Mouse (Mus musculus): ENCODE results near the gene Lamb2. TPM values are rescaled to one million over a fixed set of nuclear protein-coding genes. Genes with fewer than 3 reads are reported as not detected.

Gene Lamb2
- polyA plus RNA-seq, 1 experiment = 3.4 TPM

DNA sequence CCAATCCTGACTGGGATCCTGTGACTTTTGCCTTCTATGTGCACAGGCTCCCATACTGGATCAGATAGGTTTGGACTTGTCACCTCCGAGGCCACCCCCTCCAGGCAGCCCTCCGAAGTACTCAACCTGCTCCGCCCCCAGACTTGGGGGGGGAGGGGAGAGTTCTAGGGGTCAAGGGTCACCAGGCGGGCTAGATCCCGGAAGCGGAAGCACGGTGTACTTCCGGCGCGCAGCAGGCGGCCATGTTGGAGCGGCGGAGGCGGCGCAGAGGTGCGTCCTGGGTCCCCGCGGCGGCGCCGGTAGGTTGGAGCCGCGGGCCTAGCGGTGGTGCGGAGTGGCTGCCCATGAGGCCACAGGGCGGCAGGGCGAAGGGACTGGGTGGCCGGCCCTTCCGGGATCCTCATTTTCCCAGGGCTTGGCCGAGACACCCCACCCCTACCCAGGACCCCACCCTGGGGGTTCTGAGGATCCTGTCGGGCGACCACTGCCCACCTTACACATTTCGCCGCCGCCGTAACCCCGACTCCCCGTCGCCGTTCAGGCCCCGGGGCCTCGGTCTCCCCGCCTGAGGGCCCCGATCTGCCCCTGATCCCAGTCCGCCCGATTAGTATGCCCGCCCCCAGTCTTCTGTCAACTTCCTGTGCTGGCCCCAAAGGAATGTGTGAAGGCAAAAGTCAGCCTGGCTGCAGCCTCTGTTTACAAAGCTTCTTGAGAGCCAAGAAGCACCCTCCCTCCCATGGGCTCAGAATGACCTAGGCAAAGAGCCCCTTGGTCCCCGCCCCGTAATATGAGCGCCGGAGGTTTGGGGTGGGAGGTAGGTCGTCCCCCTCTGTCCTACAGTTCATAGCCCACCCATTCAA, 19.0 kb upstream of the Lamb2 start, which contains the start of gene Ccdc71:
Ccdc71 (plus strand) TSS at position 209 of the 860 bp plus-strand sequence.
- Histone ChIP-seq H3K4me3 (ENCODE audit: insufficient read depth, low read length) (peak within 1 kb of the TSS; percentile 73), H3K27ac (ENCODE audit: insufficient read depth, low read depth, low read length) (peak within 1 kb of the TSS; percentile 49), H3K4me1 (ENCODE audit: control insufficient read depth, insufficient read depth, low read length) (peaks cover 21% of the 10 kb centered on the region)
- TF ChIP-seq POLR2A (IDR thresholded peaks at IDR 0.05; ENCODE audit: borderline replicate concordance, low read depth, low read length) (no peak), CTCF (IDR thresholded peaks at IDR 0.05; ENCODE audit: low read depth, low read length) (no peak)

DNA sequence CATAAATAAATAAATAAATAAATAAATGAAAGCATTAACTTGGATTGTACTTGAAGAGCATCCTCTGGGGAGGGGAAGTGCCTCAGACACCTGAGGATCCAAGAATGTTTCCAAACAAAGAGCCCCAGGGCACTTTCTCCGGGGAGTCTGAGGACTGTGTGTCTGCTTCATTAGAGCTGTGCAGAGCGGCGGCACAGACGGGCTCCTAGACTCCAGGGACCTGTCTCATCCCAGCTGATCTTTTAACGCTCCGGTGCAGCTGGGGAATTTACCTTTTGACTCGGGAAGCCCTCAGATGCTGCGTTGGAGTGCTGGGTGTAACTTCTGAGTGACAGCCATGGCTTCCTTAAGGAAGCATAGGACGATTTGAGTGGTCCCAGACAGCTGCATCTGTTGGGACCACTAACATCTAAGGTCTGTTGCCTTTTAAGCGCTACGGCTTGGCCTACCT, 18.3 kb upstream of the Lamb2 start, which contains the start of gene Klhdc8b:
Klhdc8b (minus strand) TSS at position 401 of the 451 bp plus-strand sequence.
- H3K27ac ChIP-seq (ENCODE audit: insufficient read depth, low read depth, low read length) = peak within 1 kb of the TSS; percentile 49
- peak within 1 kb of the TSS; percentile 73 for H3K4me3 ChIP-seq (ENCODE audit: insufficient read depth, low read length)
- TF ChIP-seq CTCF (IDR thresholded peaks at IDR 0.05; ENCODE audit: low read depth, low read length) = no peak
- TF ChIP-seq POLR2A (IDR thresholded peaks at IDR 0.05; ENCODE audit: borderline replicate concordance, low read depth, low read length) = no peak
- peaks cover 21% of the 10 kb centered on the region for H3K4me1 ChIP-seq (ENCODE audit: control insufficient read depth, insufficient read depth, low read length)

DNA sequence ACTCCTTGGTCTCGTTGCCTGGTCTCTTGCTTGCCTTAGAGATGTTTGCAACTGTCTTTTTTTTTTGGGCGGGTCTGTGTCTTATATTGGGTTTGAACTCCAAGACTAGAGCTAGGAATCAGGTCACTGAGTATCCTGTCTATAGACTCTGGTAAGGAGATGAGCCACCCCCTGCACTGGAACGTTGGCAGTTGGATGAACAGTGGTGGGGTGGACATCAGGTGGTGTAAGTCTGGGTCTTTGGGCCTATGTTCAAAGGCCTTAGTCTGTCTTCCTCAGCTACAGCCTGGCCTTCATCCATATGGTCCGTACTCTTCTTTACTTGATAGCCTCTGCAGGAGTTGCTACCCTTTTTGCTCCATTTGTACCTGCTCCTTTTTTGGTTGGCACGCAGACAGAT, 17.9 kb upstream of the Lamb2 start:
- Histone ChIP-seq H3K4me3 (ENCODE audit: insufficient read depth, low read length) (peak overlapping the region; percentile 73), H3K27ac (ENCODE audit: insufficient read depth, low read depth, low read length) (no peak overlapping the region), H3K4me1 (ENCODE audit: control insufficient read depth, insufficient read depth, low read length) (peaks cover 21% of the 10 kb centered on the region)
- no peak for TF ChIP-seq POLR2A (IDR thresholded peaks at IDR 0.05; ENCODE audit: borderline replicate concordance, low read depth, low read length)

DNA sequence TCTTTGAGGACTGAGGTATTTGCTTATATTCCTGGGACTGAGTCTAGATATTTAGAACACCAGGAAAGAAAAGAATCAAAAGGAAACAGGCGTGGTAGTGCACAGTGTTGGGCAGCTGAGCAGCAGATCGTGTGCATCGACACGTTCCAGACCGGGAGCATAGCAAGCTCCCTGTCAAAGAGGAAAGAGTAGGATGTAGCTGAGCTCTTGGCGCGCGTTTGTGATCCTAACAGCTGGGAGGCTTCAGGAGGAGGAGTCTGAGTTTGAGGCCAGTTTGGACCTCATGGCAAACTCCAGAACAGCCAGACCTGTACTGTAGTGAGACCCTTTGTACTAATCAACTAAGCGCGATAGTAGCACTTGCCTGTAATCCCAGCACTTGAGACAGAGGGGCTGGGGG, 17.3 kb upstream of the Lamb2 start:
- TF ChIP-seq CTCF (IDR thresholded peaks at IDR 0.05; ENCODE audit: low read depth, low read length) = no peak
- no peak for TF ChIP-seq POLR2A (IDR thresholded peaks at IDR 0.05; ENCODE audit: borderline replicate concordance, low read depth, low read length)
- Histone ChIP-seq H3K4me1 (ENCODE audit: control insufficient read depth, insufficient read depth, low read length) (peaks cover 21% of the 10 kb centered on the region), H3K4me3 (ENCODE audit: insufficient read depth, low read length) (no peak overlapping the region), H3K27ac (ENCODE audit: insufficient read depth, low read depth, low read length) (no peak overlapping the region)

DNA sequence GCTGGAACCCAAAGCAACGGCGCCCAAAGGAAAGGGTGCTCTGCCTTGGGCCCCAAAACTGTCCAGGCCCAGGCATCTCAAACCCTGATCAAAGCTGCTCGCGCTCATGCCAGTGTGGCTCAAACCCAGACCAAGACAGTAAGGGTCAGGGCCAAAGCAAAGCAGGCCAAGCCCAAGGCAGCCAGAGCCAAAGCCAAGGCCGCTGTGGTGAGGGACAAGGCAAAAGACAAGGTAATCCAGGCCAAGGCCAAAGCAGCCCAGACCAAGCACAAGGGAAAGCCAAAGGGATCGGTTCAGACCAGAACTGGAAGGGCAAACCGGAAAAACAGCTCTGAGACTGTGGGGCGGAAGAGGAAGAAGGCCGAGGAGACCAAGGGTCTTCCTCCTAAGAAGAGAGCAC, 15.8 kb upstream of the Lamb2 start:
- Histone ChIP-seq H3K4me1 (ENCODE audit: control insufficient read depth, insufficient read depth, low read length) (peaks cover 21% of the 10 kb centered on the region), H3K4me3 (ENCODE audit: insufficient read depth, low read length) (no peak overlapping the region), H3K27ac (ENCODE audit: insufficient read depth, low read depth, low read length) (no peak overlapping the region)
- TF ChIP-seq POLR2A (IDR thresholded peaks at IDR 0.05; ENCODE audit: borderline replicate concordance, low read depth, low read length) = no peak
- TF ChIP-seq CTCF (IDR thresholded peaks at IDR 0.05; ENCODE audit: low read depth, low read length) = no peak

DNA sequence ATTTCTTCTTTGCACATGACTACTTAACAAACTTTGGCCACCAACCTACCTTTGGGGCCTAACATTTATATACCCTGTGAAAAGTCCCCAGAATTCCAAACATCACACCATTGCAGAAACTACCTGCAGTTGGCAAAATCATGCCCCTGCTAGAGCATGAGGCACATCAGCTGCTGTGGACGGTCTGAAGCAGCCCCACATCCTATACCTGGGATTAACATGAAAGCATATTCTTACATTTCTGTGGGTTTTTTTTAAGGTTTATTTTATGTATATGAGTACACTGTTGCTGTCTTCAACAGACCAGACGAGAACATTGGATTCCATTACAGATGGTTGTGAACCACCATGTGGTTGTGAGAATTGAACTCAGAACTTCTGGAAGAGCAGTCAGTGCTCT, 13.3 kb upstream of the Lamb2 start:
- H3K4me3 ChIP-seq (ENCODE audit: insufficient read depth, low read length) = no peak overlapping the region
- H3K27ac ChIP-seq (ENCODE audit: insufficient read depth, low read depth, low read length) = no peak overlapping the region
- peaks cover 11% of the 10 kb centered on the region for H3K4me1 ChIP-seq (ENCODE audit: control insufficient read depth, insufficient read depth, low read length)
- no peak for TF ChIP-seq CTCF (IDR thresholded peaks at IDR 0.05; ENCODE audit: low read depth, low read length)
- no peak for TF ChIP-seq POLR2A (IDR thresholded peaks at IDR 0.05; ENCODE audit: borderline replicate concordance, low read depth, low read length)

DNA sequence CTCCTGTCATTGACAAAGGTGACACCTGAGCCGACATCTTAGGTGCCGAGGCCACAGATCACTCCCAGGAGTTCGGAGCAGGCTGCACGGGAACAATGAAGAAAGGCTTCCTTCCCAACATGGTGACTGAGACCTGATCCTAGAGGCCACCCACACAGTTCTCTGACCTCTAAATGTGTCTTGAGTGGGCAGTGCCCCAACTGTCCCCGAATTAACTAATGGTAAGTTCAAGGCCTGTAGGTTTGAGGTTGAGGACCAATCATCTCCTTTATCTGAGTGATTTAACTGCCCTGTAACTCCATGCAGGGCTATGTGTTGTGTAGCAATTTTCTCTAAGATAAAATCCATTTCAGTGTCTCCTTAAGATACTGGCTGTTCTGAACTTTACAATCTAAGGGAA, 10.1 kb upstream of the Lamb2 start:
- H3K4me3 ChIP-seq (ENCODE audit: insufficient read depth, low read length) = no peak overlapping the region
- H3K27ac ChIP-seq (ENCODE audit: insufficient read depth, low read depth, low read length) = no peak overlapping the region
- H3K4me1 ChIP-seq (ENCODE audit: control insufficient read depth, insufficient read depth, low read length) = peaks cover 4% of the 10 kb centered on the region
- TF ChIP-seq CTCF (IDR thresholded peaks at IDR 0.05; ENCODE audit: low read depth, low read length) (no peak), POLR2A (IDR thresholded peaks at IDR 0.05; ENCODE audit: borderline replicate concordance, low read depth, low read length) (no peak)

DNA sequence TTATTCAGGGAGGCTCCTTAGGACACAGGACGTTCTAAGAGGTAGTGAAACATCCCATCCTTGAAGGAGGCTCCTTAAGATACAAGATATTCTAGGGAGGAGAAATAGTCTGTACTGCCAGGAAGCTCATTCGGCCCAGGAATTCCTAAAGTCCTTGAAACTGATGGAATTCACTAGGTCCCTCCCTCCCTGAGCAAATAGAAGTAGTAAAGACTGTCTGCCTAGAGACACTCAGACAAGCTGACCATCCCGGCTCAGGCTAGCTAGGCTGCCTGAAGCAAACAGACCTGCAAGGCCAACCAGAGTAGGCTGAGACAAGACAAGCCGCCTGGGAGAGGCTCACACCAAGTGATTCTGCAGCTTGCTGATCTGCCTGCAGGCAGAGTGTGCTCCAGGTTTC, 9.7 kb upstream of the Lamb2 start:
- H3K4me1 ChIP-seq (ENCODE audit: control insufficient read depth, insufficient read depth, low read length) = peaks cover 6% of the 10 kb centered on the region
- TF ChIP-seq POLR2A (IDR thresholded peaks at IDR 0.05; ENCODE audit: borderline replicate concordance, low read depth, low read length) (no peak), CTCF (IDR thresholded peaks at IDR 0.05; ENCODE audit: low read depth, low read length) (no peak)
- no peak overlapping the region for H3K27ac ChIP-seq (ENCODE audit: insufficient read depth, low read depth, low read length)
- H3K4me3 ChIP-seq (ENCODE audit: insufficient read depth, low read length) = no peak overlapping the region

DNA sequence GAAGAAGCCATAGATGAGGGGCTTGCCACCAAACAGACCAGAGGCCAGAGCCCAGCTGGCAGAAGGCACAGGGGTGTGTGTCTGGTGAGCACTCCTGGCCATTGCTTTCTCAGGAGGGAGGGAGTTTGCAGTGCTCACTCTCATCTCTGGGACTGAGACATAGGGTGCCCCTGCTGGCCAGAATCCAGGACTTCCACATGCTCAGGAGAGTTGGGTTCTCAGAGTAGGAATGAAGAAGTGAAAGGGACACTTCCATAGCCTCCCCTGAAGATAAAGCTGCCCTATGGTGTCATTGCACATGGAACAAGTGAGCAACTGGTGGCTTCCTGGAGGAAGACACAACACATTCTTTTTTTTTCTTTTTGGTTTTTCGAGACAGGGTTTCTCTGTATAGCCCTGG, 5.0 kb upstream of the Lamb2 start:
- peaks cover 12% of the 10 kb centered on the region for H3K4me1 ChIP-seq (ENCODE audit: control insufficient read depth, insufficient read depth, low read length)
- no peak overlapping the region for H3K27ac ChIP-seq (ENCODE audit: insufficient read depth, low read depth, low read length)
- TF ChIP-seq CTCF (IDR thresholded peaks at IDR 0.05; ENCODE audit: low read depth, low read length) (no peak), POLR2A (IDR thresholded peaks at IDR 0.05; ENCODE audit: borderline replicate concordance, low read depth, low read length) (no peak)
- no peak overlapping the region for H3K4me3 ChIP-seq (ENCODE audit: insufficient read depth, low read length)

DNA sequence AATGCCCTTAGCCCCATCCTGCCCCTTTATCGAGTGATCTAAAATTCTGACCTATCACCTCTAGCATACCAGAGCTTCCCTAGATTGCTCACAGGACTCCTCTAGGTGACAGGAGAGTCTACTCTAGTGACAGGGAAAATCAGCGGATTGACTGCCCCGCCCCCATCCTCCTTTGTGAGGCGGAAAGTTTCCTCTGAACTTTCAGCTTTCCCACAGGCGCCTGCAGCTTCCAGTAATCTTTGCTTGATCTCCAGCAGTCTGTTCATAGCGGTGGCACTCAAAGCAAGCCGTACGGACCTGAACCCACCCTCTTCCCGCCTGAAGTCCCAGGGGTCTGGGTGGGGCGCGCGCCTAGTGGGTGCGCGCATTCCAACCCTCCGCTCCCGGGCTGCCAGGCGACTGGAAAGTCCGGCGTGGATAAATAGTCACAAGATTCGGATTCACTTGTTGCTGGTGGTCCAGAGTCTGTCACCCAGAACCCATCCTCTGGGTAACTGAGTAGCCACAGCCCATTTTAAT, 839 bp upstream of the Lamb2 start:
- Histone ChIP-seq H3K27ac (ENCODE audit: insufficient read depth, low read depth, low read length) (no peak overlapping the region), H3K4me3 (ENCODE audit: insufficient read depth, low read length) (peak overlapping the region; percentile 23), H3K4me1 (ENCODE audit: control insufficient read depth, insufficient read depth, low read length) (peaks cover 12% of the 10 kb centered on the region)
- no peak for TF ChIP-seq POLR2A (IDR thresholded peaks at IDR 0.05; ENCODE audit: borderline replicate concordance, low read depth, low read length)
- TF ChIP-seq CTCF (IDR thresholded peaks at IDR 0.05; ENCODE audit: low read depth, low read length) = no peak
